Mouse (Mus musculus): Measurements from ENCODE around the gene Rps13.

Rps13 gene

GRCm38 (mm10) chr7:116292377-116292776, 41.6 kb downstream of the Rps13 start:
- DNase-seq (ENCODE audit: low spot score in 2 of 2), result no peak

- no peak for DNase-seq (ENCODE audit: low spot score in 2 of 2)
Observed at GRCm38 (mm10) chr7:116290559-116290958, 43.4 kb downstream of the Rps13 start.

- no peak for DNase-seq (ENCODE audit: low spot score in 2 of 2)
Observed at GRCm38 (mm10) chr7:116288996-116289395, 45.0 kb downstream of the Rps13 start.

- no peak for DNase-seq (ENCODE audit: low spot score in 2 of 2)
Observed at GRCm38 (mm10) chr7:116287959-116288358, 46.0 kb downstream of the Rps13 start.

GRCm38 (mm10) chr7:116286611-116287355, 47.2 kb downstream of the Rps13 start:
- no peak for DNase-seq (ENCODE audit: low spot score in 2 of 2)

- no peak for DNase-seq (ENCODE audit: low spot score in 2 of 2)
Observed at GRCm38 (mm10) chr7:116286173-116286572, 47.8 kb downstream of the Rps13 start.

GRCm38 (mm10) chr7:116285216-116285615, 48.8 kb downstream of the Rps13 start:
- DNase-seq (ENCODE audit: low spot score in 2 of 2), result no peak

- DNase-seq (ENCODE audit: low spot score in 2 of 2), result peak in 1 of 2 experiments; percentile 35
Observed at GRCm38 (mm10) chr7:116282755-116283154, 51.2 kb downstream of the Rps13 start.
